Mouse (Mus musculus): ENCODE results near the gene Car5a. TPM values are rescaled to one million over a fixed set of nuclear protein-coding genes. Genes with fewer than 3 reads are reported as not detected.

The Car5a gene
- total RNA-seq, 2 experiments from 2014 or later = not detected

DNA sequence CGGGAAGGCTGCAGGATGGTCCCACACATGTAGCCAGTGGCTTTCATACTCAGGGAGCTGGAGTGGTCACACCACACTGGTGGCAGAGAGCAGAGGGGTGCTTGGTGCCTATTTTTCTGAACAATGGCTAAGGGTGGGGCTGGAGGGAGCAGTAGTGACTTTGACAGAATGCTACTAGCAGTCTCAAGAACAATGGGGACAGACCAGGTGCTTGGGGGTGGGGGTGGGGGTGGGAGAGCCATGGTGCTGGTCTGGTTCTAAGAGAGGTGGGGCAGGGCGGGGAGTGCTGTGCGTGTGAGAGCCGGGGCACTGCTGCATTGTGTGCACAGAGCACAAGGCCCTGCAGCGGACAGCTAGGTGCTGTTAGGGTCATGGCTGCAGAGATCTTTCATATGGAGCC is 62.8 kb downstream of the Car5a start:
- no peak for DNase-seq

DNA sequence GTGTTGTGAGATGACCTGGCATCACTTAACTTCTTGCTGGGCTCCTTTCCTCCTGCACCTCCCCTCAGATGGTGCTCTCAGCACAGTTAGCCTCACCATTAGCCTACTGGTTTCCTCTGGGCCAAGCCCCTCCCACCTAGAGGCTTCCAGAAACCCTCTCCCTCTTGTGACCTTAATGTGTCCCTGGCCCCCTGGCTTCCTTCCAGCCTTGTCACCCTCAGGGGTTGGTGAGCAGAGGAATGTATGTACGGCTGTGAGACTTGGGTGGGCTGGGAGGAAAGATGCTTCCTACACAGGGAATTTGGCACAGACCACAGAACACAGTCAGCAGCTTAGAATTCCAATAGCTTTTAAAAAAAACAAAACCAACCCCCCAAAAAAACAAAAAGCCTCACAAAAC is 63.9 kb downstream of the Car5a start:
- no peak for DNase-seq

DNA sequence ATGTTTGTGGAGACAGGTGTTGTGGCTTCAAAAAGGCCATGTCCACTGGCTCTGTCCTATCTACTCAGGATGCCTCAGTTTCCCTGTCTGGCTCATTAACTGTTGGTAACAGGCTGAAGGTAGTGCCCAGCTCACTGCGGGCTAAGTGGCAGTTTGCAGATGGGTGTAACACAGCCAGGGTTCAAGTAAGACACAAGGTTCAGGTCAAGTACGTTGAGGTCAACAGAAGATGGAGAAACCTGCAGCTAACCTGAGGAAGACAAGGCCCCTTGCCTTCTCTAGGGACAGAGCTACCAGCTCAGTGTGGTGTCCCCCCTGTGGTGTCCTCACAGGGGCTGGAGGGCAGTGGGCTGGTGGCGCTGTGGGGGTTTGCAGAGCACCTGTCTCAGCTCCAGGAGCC is 65.0 kb downstream of the Car5a start:
- DNase-seq = no peak

DNA sequence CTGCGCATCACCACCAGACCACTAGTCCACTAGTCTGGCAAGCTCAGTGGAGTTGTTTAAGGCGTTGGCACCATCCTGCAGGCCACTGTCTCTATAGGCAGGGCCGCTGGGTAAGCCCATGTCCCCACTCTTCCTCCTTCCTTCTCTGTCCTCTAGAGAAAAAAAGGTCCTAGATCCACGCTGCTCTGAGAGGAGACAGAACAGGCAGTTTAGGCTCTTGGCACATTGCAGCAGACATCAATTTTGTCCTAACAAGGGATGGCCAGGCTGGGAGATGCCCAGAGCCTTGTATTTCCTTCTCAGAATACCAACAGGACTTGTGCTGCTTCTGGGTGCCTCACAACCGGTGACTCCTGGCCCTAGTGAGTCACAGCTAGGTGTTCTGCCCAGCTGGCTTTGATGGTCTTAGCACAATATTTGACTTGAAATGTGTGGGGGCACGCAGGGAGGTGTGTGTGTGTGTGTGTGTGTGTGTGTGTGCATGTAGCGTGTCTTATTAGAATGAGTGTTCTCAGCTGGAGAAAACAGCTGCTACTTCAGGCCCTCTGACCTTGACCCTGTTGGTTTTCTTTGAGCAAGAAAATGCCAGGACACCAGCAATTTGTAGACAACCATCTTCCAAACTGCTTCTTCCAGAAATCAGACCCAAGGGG is 66.8 kb downstream of the Car5a start:
- DNase-seq = no peak

DNA sequence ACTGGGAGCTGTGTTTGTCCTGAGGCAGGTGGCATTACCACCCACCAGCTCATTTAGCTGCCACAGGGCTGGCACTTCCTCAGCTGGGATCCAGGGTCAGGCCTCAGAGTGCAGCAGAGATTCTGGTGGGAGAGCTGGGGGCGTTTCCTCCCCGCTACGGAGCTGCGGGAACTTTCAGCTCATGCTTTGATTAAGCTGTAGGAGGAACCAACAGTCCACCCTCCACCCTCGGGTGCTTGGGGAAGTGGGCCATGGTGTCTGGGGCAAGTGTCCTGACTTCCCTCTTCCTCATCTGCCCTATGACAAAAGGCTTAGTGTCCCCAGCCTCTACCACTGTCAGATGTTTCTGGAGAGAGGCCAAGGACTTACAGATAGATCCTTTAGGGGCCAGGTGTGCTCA is 67.5 kb downstream of the Car5a start:
- DNase-seq = no peak

DNA sequence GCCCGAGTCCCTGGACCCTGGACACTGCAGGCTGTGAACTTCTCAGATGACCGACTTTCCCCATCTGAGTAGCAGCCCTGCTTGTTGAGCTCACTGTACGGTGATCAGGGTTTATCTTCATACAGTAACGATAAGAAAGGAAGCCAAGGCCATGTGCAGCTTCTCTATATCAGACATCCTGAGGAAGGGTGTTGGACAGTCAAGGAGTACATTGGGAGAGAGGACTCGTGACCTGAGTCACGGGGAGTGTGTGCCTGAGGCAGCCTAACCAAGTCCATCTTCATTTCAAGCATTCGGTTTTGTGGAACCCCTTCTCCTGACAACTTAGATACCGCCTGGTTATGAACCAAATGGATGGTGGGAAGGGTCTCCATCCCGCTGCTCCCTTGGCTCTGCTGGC is 69.2 kb downstream of the Car5a start:
- no peak for DNase-seq

DNA sequence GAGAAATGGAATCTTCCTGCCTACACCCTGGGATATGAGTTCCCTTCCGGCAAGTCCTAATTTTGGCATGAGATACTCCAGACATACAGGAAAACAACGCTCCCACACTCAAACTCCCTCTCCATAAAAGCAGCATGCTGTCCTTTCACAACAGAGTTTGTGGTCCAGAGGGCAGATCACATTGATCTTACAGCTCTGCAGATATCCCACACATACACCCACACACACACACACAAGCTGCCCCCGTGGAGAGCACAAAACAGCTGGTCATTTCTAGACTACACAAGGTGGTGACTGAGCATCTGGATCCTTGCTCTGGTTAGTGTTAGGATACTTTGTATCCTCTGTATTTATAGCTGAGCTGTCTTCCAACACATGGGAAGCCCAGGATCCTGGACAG is 69.7 kb downstream of the Car5a start:
- DNase-seq = no peak

DNA sequence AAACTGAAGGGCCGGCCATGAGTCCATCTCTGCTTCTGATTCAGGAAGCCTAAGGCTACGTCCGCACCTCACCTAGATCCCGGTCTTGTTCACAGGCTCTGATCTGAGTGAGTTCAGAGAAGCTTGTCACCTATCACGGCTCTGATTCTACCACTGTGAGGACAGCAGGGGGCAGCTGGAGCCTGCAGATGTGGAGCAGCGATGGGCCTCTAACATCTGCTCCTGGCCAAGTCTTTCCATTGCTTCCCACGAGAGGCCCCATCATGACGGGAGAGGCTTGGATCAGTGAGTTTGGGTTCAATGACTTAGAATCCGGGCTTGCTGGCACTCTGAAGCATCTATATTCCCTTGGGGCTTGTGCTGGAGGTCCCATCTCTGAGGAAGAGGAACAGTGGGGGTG is 70.7 kb downstream of the Car5a start:
- peak; percentile 74 to 82 for DNase-seq

DNA sequence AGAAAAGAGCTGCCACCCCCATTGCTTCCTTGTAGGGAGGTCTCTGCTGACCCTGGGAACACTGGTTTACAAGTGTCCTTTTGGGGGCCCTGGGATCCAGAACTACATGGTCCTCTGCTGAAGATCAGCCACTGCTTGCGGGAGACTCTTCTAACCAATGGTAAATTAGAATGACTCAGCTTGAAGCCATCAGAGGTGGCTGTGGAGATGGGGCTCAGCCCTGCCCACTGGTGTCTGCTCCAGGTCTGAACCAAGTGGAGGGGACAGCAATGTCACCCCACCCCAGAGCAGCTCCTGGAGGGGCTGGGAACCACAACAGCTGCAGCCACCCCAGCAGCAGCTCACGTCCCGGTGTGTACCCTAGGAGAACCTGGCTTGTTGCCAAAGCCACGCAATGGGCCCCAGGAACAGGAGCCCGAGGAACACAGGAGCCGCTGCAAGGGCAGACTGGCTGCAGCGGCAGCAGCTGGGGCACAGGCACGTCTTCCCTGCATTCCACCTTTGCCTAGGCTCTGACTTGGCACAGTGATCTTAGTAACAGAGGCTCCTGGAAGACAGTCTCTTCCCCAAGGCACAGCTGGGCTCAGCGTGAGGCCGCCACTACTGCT is 72.8 kb downstream of the Car5a start:
- peak; percentile 46 to 56 for DNase-seq

DNA sequence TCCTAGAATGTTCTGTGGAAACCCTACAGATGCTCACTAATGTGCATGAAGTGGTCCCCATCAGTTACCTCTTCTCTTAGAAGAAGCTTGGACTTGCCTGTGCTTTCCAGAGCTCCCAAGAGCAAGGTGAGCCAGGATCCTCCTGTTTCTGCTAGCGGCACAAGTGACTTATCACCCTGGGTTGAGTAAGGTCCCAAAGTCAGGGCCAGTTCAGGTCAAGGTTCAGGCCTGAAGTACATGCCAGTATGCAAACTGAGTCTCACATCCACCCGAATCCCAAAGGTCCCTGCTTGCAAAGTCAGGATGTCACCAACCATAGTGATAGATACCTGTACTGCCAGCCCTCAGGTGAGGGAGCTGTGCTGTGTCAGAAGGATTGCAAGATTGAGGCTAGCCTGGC is 74.5 kb downstream of the Car5a start:
- no peak for DNase-seq

DNA sequence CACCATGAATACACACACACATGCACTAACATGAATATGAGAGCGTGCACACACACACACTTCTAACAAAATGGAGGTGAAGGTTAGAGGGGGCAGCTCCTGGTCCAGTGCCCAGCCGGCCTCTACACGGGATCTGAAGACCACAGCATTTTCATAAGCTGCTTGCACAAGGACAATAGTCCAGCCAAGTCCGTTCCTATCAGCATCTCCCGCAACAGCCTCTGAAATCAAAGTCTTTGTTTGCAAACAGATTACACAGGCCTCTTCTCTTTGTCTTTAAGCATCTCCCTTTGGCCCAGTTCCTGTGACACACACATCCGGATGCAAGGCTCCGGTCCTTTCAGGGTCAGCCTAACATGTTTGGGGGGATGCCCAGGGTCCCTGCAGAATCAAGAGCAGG is 75.8 kb downstream of the Car5a start:
- DNase-seq = no peak

DNA sequence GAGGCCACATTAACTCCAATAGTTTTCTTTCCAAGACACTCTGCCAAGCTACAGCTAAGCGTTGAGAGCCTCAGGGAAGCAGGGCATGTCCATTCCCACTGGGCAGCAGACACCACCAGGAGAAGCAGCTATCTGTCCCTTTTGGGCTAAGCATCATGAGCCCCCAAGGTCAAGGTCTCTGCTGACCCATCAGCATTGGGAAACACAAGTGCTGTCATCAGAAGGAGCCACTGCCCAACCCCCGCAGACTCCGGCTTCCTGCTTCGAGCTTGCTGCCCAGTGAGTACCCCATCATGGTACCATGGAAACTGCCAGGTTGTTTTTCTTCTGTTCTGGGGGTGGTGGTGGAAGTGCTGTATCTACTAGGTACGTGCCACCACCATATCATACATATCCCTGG is 76.5 kb downstream of the Car5a start:
- peak; percentile 81 to 83 for DNase-seq

Small RNA genes lying within 50 kb of the gene (microRNA-seq; reads per million reads assigned to microRNA genes)
- not detected for gene Mir7237

Other genes starting within 250 kb of the Car5a start
- gene Jph3, start 215.3 kb downstream of the Car5a start, total RNA-seq (2021) = 1 to 10 TPM; 1.1 to 1.8 TPM
- 10 to 100 TPM; 22.7 to 23.1 TPM for gene Klhdc4, start 115.3 kb downstream of the Car5a start, total RNA-seq (2021)
- gene Slc7a5, start 37.2 kb downstream of the Car5a start, total RNA-seq (2021) = 10 to 100 TPM; 41.6 to 64.0 TPM
- 10 to 100 TPM; 25.4 to 37.4 TPM for gene Banp, start 4.8 kb upstream of the Car5a start, total RNA-seq (2021)

Data from adrenal gland, postnatal 36 days (tissue).